Mouse (Mus musculus) erythroblast, embryonic 14.5 days (primary cell): ENCODE data around the gene Ifngr2.

Experiments used
- GATA1 ChIP-seq: IDR thresholded peaks from 2 replicates; pipeline ENCODE4 v1.6.1; 2012; ENCODE audit warnings: low read length, inconsistent platforms, mixed read lengths
- TAL1 ChIP-seq: IDR thresholded peaks from 3 replicates; pipeline ENCODE4 v1.6.1; 2012; ENCODE audit warnings: low read length, inconsistent platforms, mixed read lengths

GRCm38 (mm10) chr16:91548586-91548985 is 1.7 kb downstream of the Ifngr2 start:
- TF ChIP-seq GATA1 = no peak
- TF ChIP-seq TAL1 = no peak
